Mouse (Mus musculus) thymus, postnatal 10 days (tissue): Measurements from ENCODE around the gene Nap1l5.

Experiments
- DNase-seq, 2 experiments: peaks; one replicate each; pipeline ENCODE4 v3.0.0; 2021; ENCODE audit warnings: low spot score in 2 of 2

The Nap1l5 gene

GRCm38 (mm10) chr6:58906852-58907261 is at the start of gene Nap1l5:
Gene Nap1l5, minus strand, starts transcription at chr6:58907076.
- no peak for DNase-seq

GRCm38 (mm10) chr6:58951128-58951992 is 44.5 kb upstream of the Nap1l5 start:
- DNase-seq = no peak

GRCm38 (mm10) chr6:58950410-58950809 is 43.5 kb upstream of the Nap1l5 start:
- no peak for DNase-seq

GRCm38 (mm10) chr6:58946840-58947239 is 40.0 kb upstream of the Nap1l5 start:
- DNase-seq = no peak

- no peak for DNase-seq
Measured at GRCm38 (mm10) chr6:58946246-58946645, 39.4 kb upstream of the Nap1l5 start.

GRCm38 (mm10) chr6:58943958-58944357 is 37.1 kb upstream of the Nap1l5 start:
- DNase-seq = no peak

GRCm38 (mm10) chr6:58942276-58942675 is 35.4 kb upstream of the Nap1l5 start:
- no peak for DNase-seq

GRCm38 (mm10) chr6:58937726-58938125 is 30.9 kb upstream of the Nap1l5 start:
- DNase-seq = no peak

GRCm38 (mm10) chr6:58934144-58934543 is 27.3 kb upstream of the Nap1l5 start:
- DNase-seq = no peak

GRCm38 (mm10) chr6:58933189-58933913 is 26.5 kb upstream of the Nap1l5 start:
- DNase-seq = no peak

- DNase-seq = no peak
Measured at GRCm38 (mm10) chr6:58932515-58933188, 25.8 kb upstream of the Nap1l5 start.

- DNase-seq = no peak
Measured at GRCm38 (mm10) chr6:58931149-58931548, 24.3 kb upstream of the Nap1l5 start.

- DNase-seq = no peak
Measured at GRCm38 (mm10) chr6:58929911-58930431, 23.1 kb upstream of the Nap1l5 start.

- no peak for DNase-seq
Measured at GRCm38 (mm10) chr6:58927881-58928280, 21.0 kb upstream of the Nap1l5 start.

GRCm38 (mm10) chr6:58922511-58922910 is 15.6 kb upstream of the Nap1l5 start:
- no peak for DNase-seq

GRCm38 (mm10) chr6:58921623-58922022 is 14.7 kb upstream of the Nap1l5 start:
- DNase-seq = no peak

GRCm38 (mm10) chr6:58920735-58921134 is 13.9 kb upstream of the Nap1l5 start:
- no peak for DNase-seq

- no peak for DNase-seq
Measured at GRCm38 (mm10) chr6:58916498-58916897, 9.6 kb upstream of the Nap1l5 start.

- DNase-seq = no peak
Measured at GRCm38 (mm10) chr6:58913971-58914370, 7.1 kb upstream of the Nap1l5 start.

- no peak for DNase-seq
Measured at GRCm38 (mm10) chr6:58913551-58913950, 6.7 kb upstream of the Nap1l5 start.

- no peak for DNase-seq
Measured at GRCm38 (mm10) chr6:58912842-58913241, 6.0 kb upstream of the Nap1l5 start.

- DNase-seq = no peak
Measured at GRCm38 (mm10) chr6:58907791-58908190, 915 bp upstream of the Nap1l5 start.
